Mouse (Mus musculus) left cerebral cortex, postnatal 4 days (tissue): ENCODE measurements around the gene Slc27a1. TPM values are rescaled to one million over a fixed set of nuclear protein-coding genes. Genes with fewer than 3 reads are reported as not detected.
A peak's percentile ranks its signal among the peaks of the same experiment; 100 is the strongest.

Experiments used
- DNase-seq: peaks from one replicate; pipeline ENCODE4 v3.0.0-alpha.2; 2022
- intact Hi-C: fragments of 180-260 bp; cut with DNase I; formaldehyde crosslinking; loops from one replicate; pipeline ENCODE4 v1.15.1; 2025
- total RNA-seq, 2 experiments: library from RNA; stranded (reverse); gene quantifications; 2 replicates each; pipeline ENCODE4 v1.2.3; 2021

The Slc27a1 gene
- total RNA-seq, 2 experiments from 2014 or later: 60.5 to 71.1 TPM

GRCm38 (mm10) chr8:71554001-71554400, 14.7 kb upstream of the Slc27a1 start:
- intact Hi-C loops: no loop called here
- no peak for DNase-seq

- intact Hi-C loops: no loop called here
- no peak for DNase-seq
Observed at GRCm38 (mm10) chr8:71554644-71555043, 14.0 kb upstream of the Slc27a1 start.

GRCm38 (mm10) chr8:71558071-71558957, 10.4 kb upstream of the Slc27a1 start, which contains the start of gene Tmem221:
Gene Tmem221, minus strand, starts transcription at chr8:71558871.
- intact Hi-C loops: no loop called here

GRCm38 (mm10) chr8:71558958-71559690, 9.6 kb upstream of the Slc27a1 start:
- intact Hi-C loops: no loop called here
- DNase-seq: peak; percentile 28

More at GRCm38 (mm10) chr8:71558071-71558957, 10.4 kb upstream of the Slc27a1 start, which contains the start of gene Tmem221:
- no peak for DNase-seq

GRCm38 (mm10) chr8:71560071-71560470, 8.6 kb upstream of the Slc27a1 start:
- intact Hi-C loops: loop anchor here (5.0 to 10.0 kb wide), 2 partner anchors 37 to 105 kb away; partner anchors contain the start of gene Fam129c

GRCm38 (mm10) chr8:71560765-71561164, 7.9 kb upstream of the Slc27a1 start:
- intact Hi-C loops: loop anchor here (5.0 to 10.0 kb wide), 2 partner anchors 37 to 104 kb away; partner anchors contain the start of gene Fam129c
- DNase-seq: no peak

More at GRCm38 (mm10) chr8:71560071-71560470, 8.6 kb upstream of the Slc27a1 start:
- DNase-seq: no peak

GRCm38 (mm10) chr8:71561401-71561800, 7.3 kb upstream of the Slc27a1 start:
- peak; percentile 62 for DNase-seq
- intact Hi-C loops: loop anchor here (5.0 to 10.0 kb wide), 2 partner anchors 36 to 103 kb away; partner anchors contain the start of gene Fam129c

- peak; percentile 81 for DNase-seq
- intact Hi-C loops: loop anchor here (5.0 to 10.0 kb wide), 2 partner anchors 35 to 102 kb away; partner anchors contain the start of gene Fam129c
Observed at GRCm38 (mm10) chr8:71562751-71563150, 5.9 kb upstream of the Slc27a1 start.

- DNase-seq: no peak
- intact Hi-C loops: loop anchor here (5.0 to 10.0 kb wide), 2 partner anchors 33 to 101 kb away; partner anchors contain the start of gene Fam129c
Observed at GRCm38 (mm10) chr8:71563992-71564391, 4.7 kb upstream of the Slc27a1 start.

- intact Hi-C loops: loop anchor here (10.0 kb wide), 1 partner anchor 98 kb away; no protein-coding TSS in a partner anchor
- DNase-seq: no peak
Observed at GRCm38 (mm10) chr8:71566501-71566900, 2.2 kb upstream of the Slc27a1 start, which contains the start of gene Nxnl1. Gene Nxnl1, minus strand, starts transcription at chr8:71566601.

- intact Hi-C loops: loop anchor here (10.0 kb wide), 1 partner anchor 97 kb away; no protein-coding TSS in a partner anchor
- no peak for DNase-seq
Observed at GRCm38 (mm10) chr8:71567587-71567986, 1.1 kb upstream of the Slc27a1 start.

- no peak for DNase-seq
- intact Hi-C loops: loop anchor here (10.0 kb wide), 1 partner anchor 96 kb away; no protein-coding TSS in a partner anchor
Observed at GRCm38 (mm10) chr8:71568941-71569340, 259 bp downstream of the Slc27a1 start.

- DNase-seq: peak; percentile 87
Observed at GRCm38 (mm10) chr8:71569366-71570290, 946 bp downstream of the Slc27a1 start.

GRCm38 (mm10) chr8:71570291-71570954, 1.7 kb downstream of the Slc27a1 start:
- intact Hi-C loops: no loop called here
- DNase-seq: peak; percentile 95

More at GRCm38 (mm10) chr8:71569366-71570290, 946 bp downstream of the Slc27a1 start:
- intact Hi-C loops: loop anchor here (10.0 kb wide), 1 partner anchor 95 kb away; no protein-coding TSS in a partner anchor

GRCm38 (mm10) chr8:71572077-71572476, 3.4 kb downstream of the Slc27a1 start:
- no peak for DNase-seq
- intact Hi-C loops: no loop called here

GRCm38 (mm10) chr8:71572847-71573633, 4.4 kb downstream of the Slc27a1 start:
- DNase-seq: peak; percentile 89
- intact Hi-C loops: no loop called here

- DNase-seq: no peak
- intact Hi-C loops: no loop called here
Observed at GRCm38 (mm10) chr8:71574426-71574825, 5.7 kb downstream of the Slc27a1 start.

- intact Hi-C loops: no loop called here
Observed at GRCm38 (mm10) chr8:71575020-71575419, 6.3 kb downstream of the Slc27a1 start.

More at GRCm38 (mm10) chr8:71575020-71575419, 6.3 kb downstream of the Slc27a1 start:
- no peak for DNase-seq
